Mouse (Mus musculus): ENCODE data around the gene H2-Eb2. TPM values are rescaled to one million over a fixed set of nuclear protein-coding genes. Genes with fewer than 3 reads are reported as not detected.
"Not testable (repeated sequence)": the region's sequence is repeated elsewhere in the genome, so short reads cannot be mapped to it uniquely, and the experiment has no call there.

The H2-Eb2 gene
- total RNA-seq, 2 experiments from 2014 or later, result not detected

DNA sequence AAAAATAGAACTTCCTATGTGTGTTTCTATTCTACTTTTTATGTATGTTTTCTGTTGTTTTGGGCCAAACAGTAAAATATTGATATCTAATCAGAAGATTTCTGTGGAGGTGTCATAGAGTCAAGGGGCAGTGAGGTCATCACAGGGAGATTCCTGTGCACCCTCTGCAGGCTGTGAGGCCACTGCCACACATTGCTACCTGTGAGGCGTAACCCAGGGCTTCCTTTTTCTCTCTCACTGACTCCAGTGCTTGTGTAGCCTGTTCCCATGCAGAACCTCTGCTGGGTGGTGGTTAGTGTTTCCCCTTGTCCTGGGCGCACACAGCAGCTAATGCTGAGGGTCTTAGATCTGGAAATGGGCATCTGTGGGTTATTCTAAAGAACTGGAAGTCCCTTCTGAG, 19.1 kb upstream of the H2-Eb2 start:
- no peak for DNase-seq

GRCm38 (mm10) chr17:34307216-34307615, 18.2 kb upstream of the H2-Eb2 start:
- no peak for DNase-seq

GRCm38 (mm10) chr17:34308161-34308560, 17.3 kb upstream of the H2-Eb2 start:
- no peak for DNase-seq

DNA sequence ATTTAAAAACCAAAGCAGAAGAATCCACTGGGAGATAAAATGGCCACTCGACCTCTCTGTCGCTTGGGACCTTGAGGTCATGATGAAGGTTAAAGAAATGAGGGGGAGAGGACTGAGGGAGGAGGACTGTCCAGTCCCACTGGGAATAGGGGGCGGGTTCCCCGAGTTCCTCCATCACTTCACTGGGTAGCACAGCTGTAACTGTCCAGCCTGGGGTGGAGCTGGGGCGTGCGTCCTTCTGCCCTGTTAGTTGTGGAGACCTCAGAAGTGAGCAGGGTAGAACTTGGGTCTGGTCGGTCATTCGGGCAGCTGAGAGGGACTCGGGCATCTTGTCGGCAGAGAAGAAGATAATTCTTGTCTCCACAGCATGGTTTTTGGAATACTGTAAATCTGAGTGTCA, 16.2 kb upstream of the H2-Eb2 start:
- no peak for DNase-seq

- DNase-seq, result peak; percentile 84 to 89
Measured at GRCm38 (mm10) chr17:34309683-34310385, 15.6 kb upstream of the H2-Eb2 start.

DNA sequence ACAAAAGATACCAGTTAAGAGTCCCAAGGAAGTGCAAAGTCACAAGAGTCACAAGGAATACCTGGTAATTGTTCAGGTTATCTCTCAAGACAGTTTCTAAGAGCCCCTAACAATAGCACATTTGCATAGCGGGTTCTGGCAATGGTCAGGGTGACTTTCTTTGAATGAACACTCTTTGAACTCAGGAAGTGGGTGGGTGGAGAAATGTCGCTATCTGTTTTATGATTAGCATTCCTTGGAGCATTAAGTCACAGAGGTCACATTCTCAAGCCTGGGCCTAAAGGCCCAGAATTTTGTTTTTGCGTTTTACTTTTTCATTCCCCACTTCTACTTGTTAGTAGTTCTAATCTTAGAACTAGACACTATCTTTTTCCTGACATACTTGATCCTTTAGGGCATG, 14.9 kb upstream of the H2-Eb2 start:
- not testable (repeated sequence) for DNase-seq

GRCm38 (mm10) chr17:34312185-34312584, 13.3 kb upstream of the H2-Eb2 start:
- no peak for DNase-seq

GRCm38 (mm10) chr17:34313393-34313792, 12.1 kb upstream of the H2-Eb2 start:
- peak; percentile 76 to 84 for DNase-seq

GRCm38 (mm10) chr17:34314286-34314685, 11.2 kb upstream of the H2-Eb2 start:
- no peak for DNase-seq

GRCm38 (mm10) chr17:34315512-34315911, 10.0 kb upstream of the H2-Eb2 start:
- no peak for DNase-seq

GRCm38 (mm10) chr17:34316697-34317096, 8.8 kb upstream of the H2-Eb2 start:
- DNase-seq, result no peak

DNA sequence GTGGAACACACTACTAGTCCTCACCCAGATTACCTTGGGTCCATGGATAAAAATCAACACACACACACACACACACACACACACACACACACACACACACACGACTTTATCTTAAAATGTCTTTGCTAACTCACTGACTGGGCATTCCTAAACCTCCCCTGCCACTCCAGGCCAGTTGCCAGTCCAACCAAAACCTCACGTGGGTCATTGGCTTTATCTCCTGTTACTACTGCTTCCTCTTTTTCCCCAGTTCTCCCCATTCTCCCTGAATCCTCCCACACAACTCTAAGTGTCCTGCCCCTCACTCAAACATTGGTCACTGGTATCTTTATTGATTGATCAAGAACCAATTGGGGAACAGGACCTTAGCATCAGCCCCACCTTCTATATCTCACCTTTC, 8.2 kb upstream of the H2-Eb2 start:
- DNase-seq, result no peak

- DNase-seq, result no peak
Measured at GRCm38 (mm10) chr17:34326373-34326772, 908 bp downstream of the H2-Eb2 start.

DNA sequence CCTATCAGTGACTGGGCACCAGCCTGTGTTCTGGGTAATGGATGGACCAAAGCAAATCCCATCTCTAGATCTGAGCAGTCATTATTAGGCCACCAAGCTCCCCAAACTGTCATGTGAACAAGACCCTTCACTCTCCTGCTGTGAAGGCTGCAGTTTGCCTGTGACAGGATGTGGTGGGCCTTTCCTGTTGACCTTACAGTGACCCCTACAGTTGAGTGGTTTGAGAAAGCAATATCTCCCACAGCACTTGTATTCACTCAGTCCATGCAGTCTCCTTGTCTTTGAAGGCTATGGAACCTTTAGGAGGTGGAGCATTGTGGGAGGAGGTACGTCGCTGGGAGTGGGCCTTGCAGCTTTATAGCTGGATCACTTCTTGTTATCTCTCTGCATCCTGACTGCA, 4.3 kb downstream of the H2-Eb2 start:
- no peak for DNase-seq

GRCm38 (mm10) chr17:34331200-34331599, 5.7 kb downstream of the H2-Eb2 start:
- no peak for DNase-seq

DNA sequence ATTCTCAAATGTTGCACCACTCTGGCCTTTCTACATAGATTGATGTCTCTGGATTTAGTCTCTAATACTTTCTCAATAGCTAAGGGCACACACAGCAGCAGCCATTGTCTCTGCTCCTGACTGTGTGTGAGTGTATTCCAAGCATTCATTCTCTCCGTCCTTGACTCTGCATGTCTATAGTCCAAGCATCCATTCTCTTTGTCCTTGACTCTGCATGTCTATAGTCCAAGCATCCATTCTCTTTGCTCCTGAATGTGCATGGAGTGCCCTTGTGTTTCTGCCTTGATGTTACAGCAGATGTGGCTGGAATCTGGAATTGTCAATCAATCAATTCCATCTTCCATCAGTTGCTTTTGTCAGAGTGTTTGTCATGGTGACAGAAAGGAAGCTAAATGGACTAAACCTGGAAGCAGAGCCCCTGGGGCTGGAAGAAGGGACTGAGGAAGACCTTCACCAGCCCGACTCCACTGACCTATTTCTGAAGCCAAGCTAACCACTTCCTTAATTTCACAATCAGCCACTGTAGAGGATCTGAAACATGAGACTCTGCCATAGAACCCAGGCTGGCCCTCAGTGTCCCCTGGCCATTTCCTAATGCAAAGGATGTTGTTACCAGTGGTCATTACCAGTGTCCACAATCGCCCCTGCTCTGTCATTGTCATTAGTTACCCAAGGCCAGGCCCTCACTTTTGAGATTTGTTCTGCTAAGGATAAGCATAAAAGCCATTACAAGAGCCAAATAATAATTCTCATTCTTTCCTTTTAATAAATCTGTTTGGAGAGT, 15.3 kb downstream of the H2-Eb2 start:
- no peak for DNase-seq

- no peak for DNase-seq
Measured at GRCm38 (mm10) chr17:34344882-34345281, 19.4 kb downstream of the H2-Eb2 start.

GRCm38 (mm10) chr17:34345486-34345885, 20.0 kb downstream of the H2-Eb2 start:
- no peak for DNase-seq

DNA sequence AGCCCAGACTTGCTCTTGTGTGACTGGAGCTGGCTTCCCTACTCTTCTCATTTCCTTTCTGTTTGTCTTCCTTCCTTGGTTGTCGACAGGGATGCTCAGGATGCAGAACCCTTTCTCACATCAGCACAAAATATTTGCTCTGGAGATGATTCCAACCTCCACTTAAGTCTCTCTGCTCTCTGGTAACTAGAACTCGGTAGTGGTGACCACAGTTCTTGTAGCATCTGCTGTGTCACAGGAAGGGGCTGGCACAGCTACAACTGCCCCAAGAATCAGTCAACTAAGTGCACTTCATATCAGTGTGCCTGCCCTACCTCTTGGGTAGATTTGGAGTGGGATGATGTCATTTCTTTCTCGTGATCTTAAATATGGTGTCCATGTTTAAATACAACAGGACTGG, 20.6 kb downstream of the H2-Eb2 start:
- no peak for DNase-seq

- DNase-seq, result peak; percentile 14 to 25
Measured at GRCm38 (mm10) chr17:34347606-34348308, 22.3 kb downstream of the H2-Eb2 start.

- peak; percentile 68 to 72 for DNase-seq
Measured at GRCm38 (mm10) chr17:34349429-34349828, 24.0 kb downstream of the H2-Eb2 start.

DNA sequence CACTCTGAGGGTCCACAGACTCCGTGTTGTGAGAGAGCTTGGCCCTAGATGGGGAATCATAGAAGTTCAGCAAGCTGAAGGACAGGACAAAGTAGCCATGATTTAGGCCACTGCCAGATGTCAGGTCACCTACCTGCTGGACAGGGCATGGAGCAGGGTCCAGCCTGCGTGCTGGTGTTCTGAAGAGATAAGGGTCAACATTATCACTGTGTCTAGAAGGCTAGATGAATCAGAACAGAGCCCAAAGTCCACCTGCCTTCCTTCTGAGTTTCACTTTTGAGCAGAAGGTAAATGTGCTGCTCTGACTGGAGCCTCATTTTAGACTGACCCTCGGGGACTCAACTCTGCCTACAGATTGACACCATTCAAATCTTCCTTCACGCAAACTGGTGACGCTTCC, 29.1 kb downstream of the H2-Eb2 start, which contains the start of gene Btnl2:
Gene Btnl2, plus strand, starts transcription at position 284 of the 400 bp plus-strand sequence.
- no peak for DNase-seq

DNA sequence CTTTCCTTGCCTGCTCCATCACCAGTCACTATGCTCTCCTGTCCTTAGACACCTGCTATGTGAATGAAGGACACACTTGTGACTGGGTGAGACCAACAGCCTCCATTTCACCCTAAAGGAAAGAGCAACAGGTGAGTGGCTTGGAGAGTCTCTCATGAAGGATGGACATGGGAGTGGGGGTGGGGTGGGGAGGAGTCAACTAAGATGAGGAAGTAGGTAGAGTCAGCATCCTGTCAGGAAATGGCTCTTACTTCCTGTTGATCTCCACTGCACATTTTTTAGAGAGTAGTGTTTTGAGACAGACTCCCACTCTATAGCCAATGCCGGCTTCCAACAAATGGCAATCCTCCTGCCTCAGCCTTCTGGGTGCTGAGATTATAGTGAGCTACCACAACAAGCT, 29.5 kb downstream of the H2-Eb2 start:
- DNase-seq, result peak in 1 of 2 experiments; percentile 23

All from adrenal gland, postnatal 36 days (tissue).